Mouse (Mus musculus) lung, postnatal 0 days (tissue): ENCODE results near the gene Lmx1a. TPM values are rescaled to one million over a fixed set of nuclear protein-coding genes. Genes with fewer than 3 reads are reported as not detected.

Experiments used
- ATAC-seq: fragments of 200-750 bp; cut with Nextera tagmentation; 2 replicates; pipeline ENCODE4 v1.8.0; 2017; ENCODE audit warnings: moderate library complexity
- DNase-seq: peaks from one replicate; pipeline ENCODE4 v3.0.0-alpha.2; 2016; ENCODE audit warnings: low spot score
- H3K27ac ChIP-seq: fragments of 300-500 bp; sonication (generic); 2 replicates; pipeline ENCODE4 v1.5.1; 2014; ENCODE audit warnings: antibody characterized with exemption, mild to moderate bottlenecking, low read length, mixed read lengths
- H3K27me3 ChIP-seq: fragments of 300-500 bp; sonication (generic); replicated peaks from 2 replicates; pipeline ENCODE4 v1.6.1; 2014; ENCODE audit warnings: low read length, mixed read lengths; ENCODE audit not compliant: insufficient read depth
- H3K36me3 ChIP-seq: fragments of 300-500 bp; sonication (generic); 2 replicates; pipeline ENCODE4 v1.6.1; 2014; ENCODE audit warnings: low read length, mixed read lengths; ENCODE audit not compliant: insufficient read depth
- H3K4me1 ChIP-seq: fragments of 300-500 bp; sonication (generic); 2 replicates; pipeline ENCODE4 v1.6.1; 2014; ENCODE audit warnings: antibody characterized with exemption, low read depth, low read length, mixed read lengths; ENCODE audit not compliant: insufficient read depth
- H3K4me2 ChIP-seq: fragments of 300-500 bp; sonication (generic); replicated peaks from 2 replicates; pipeline ENCODE4 v1.6.1; 2014; ENCODE audit warnings: low read depth, mild to moderate bottlenecking, low read length, moderate library complexity, mixed read lengths
- H3K4me3 ChIP-seq: fragments of 300-500 bp; sonication (generic); 2 replicates; pipeline ENCODE4 v1.5.1; 2014; ENCODE audit warnings: low read depth, low read length
- H3K9ac ChIP-seq: fragments of 300-500 bp; sonication (generic); replicated peaks from 2 replicates; pipeline ENCODE4 v1.6.1; 2014; ENCODE audit warnings: low read depth, mild to moderate bottlenecking
- H3K9me3 ChIP-seq: fragments of 300-500 bp; sonication (generic); 2 replicates; pipeline ENCODE4 v1.6.1; 2016; ENCODE audit warnings: low read length, mixed read lengths
- CTCF ChIP-seq: IDR thresholded peaks from 2 replicates; pipeline ENCODE4 v1.5.1; 2016; ENCODE audit warnings: antibody characterized with exemption, mild to moderate bottlenecking
- EP300 ChIP-seq: IDR thresholded peaks from 2 replicates; pipeline ENCODE4 v1.6.1; 2016; ENCODE audit warnings: antibody characterized with exemption, mild to moderate bottlenecking, control low read depth
- WGBS: fragments of 180-500 bp; shearing (Covaris S2); extraction: QIAGEN DNeasy Blood & Tissue Kit; methylation state at CpG from one replicate; pipeline ENCODE4 v1.1.7; 2014; 5-methylcytosine and 5-hydroxymethylcytosine counted together
- polyA plus RNA-seq: library from polyadenylated mRNA; unstranded; fragments of >200 nt; fragmentation: Nextera tagmentation; extraction: Ambion mirVana; gene quantifications from 2 replicates; pipeline ENCODE4 v1.2.1, GENCODE M21; 2015

Lmx1a gene
- polyA plus RNA-seq, 1 experiment from 2014 or later = not detected

- no peaks in the 10 kb centered on the region for H3K9me3 ChIP-seq
These were observed 57.6 kb downstream of the Lmx1a start for GRCm38 (mm10) chr1:167746676-167747075.

GRCm38 (mm10) chr1:167752661-167753060, 63.6 kb downstream of the Lmx1a start:
- TF ChIP-seq EP300 (no peak), CTCF (no peak)
- Histone ChIP-seq H3K27ac (no peak overlapping the region), H3K36me3 (no peaks in the 10 kb centered on the region), H3K4me1 (no peaks in the 10 kb centered on the region), H3K4me2 (no peak overlapping the region), H3K9me3 (no peaks in the 10 kb centered on the region), H3K9ac (no peak overlapping the region), H3K4me3 (no peak overlapping the region), H3K27me3 (no peaks in the 10 kb centered on the region)
- WGBS = 49% methylated on average over 5 of the region's 5 CpGs
- DNase-seq (no peak), ATAC-seq (no peak)

More at GRCm38 (mm10) chr1:167746676-167747075, 57.6 kb downstream of the Lmx1a start:
- no peak for TF ChIP-seq EP300
- TF ChIP-seq CTCF = no peak
- Histone ChIP-seq H3K27me3 (no peaks in the 10 kb centered on the region), H3K9ac (no peak overlapping the region), H3K36me3 (no peaks in the 10 kb centered on the region), H3K4me3 (no peak overlapping the region), H3K27ac (no peak overlapping the region), H3K4me2 (no peak overlapping the region), H3K4me1 (no peaks in the 10 kb centered on the region)
- WGBS = 39% methylated on average over 6 of the region's 6 CpGs
- no peak for ATAC-seq
- DNase-seq = no peak

- no peak overlapping the region for H3K9ac ChIP-seq
- WGBS = 73% methylated on average over 4 of the region's 4 CpGs
- TF ChIP-seq EP300 = no peak
- no peak for TF ChIP-seq CTCF
These were observed 65.0 kb downstream of the Lmx1a start for GRCm38 (mm10) chr1:167754085-167754484.

GRCm38 (mm10) chr1:167754636-167755522, 65.8 kb downstream of the Lmx1a start:
- DNase-seq = peak; percentile 6
- Histone ChIP-seq H3K9ac (no peak overlapping the region), H3K9me3 (no peaks in the 10 kb centered on the region), H3K36me3 (no peaks in the 10 kb centered on the region), H3K4me1 (no peaks in the 10 kb centered on the region), H3K4me3 (no peak overlapping the region), H3K4me2 (no peak overlapping the region), H3K27me3 (no peaks in the 10 kb centered on the region), H3K27ac (no peak overlapping the region)
- TF ChIP-seq CTCF (no peak), EP300 (no peak)
- ATAC-seq = no peak
- 11% methylated on average over 14 of the region's 14 CpGs for WGBS

More at GRCm38 (mm10) chr1:167754085-167754484, 65.0 kb downstream of the Lmx1a start:
- H3K4me3 ChIP-seq = no peak overlapping the region
- no peaks in the 10 kb centered on the region for H3K4me1 ChIP-seq
- no peak for DNase-seq
- no peaks in the 10 kb centered on the region for H3K36me3 ChIP-seq
- H3K4me2 ChIP-seq = no peak overlapping the region
- no peak for ATAC-seq
- H3K9me3 ChIP-seq = no peaks in the 10 kb centered on the region
- no peak overlapping the region for H3K27ac ChIP-seq
- H3K27me3 ChIP-seq = no peaks in the 10 kb centered on the region

- Histone ChIP-seq H3K4me1 (no peaks in the 10 kb centered on the region), H3K4me2 (no peak overlapping the region), H3K4me3 (no peak overlapping the region), H3K27ac (no peak overlapping the region), H3K9me3 (no peaks in the 10 kb centered on the region), H3K36me3 (no peaks in the 10 kb centered on the region), H3K27me3 (no peaks in the 10 kb centered on the region), H3K9ac (no peak overlapping the region)
- no peak for ATAC-seq
- WGBS = 67% methylated on average over 8 of the region's 8 CpGs
- DNase-seq = no peak
- TF ChIP-seq EP300 (no peak), CTCF (no peak)
These were observed 69.2 kb downstream of the Lmx1a start for GRCm38 (mm10) chr1:167758208-167758607.

GRCm38 (mm10) chr1:167760307-167760706, 71.3 kb downstream of the Lmx1a start:
- Histone ChIP-seq H3K4me2 (no peak overlapping the region), H3K4me3 (no peak overlapping the region), H3K36me3 (no peaks in the 10 kb centered on the region), H3K4me1 (no peaks in the 10 kb centered on the region), H3K9ac (no peak overlapping the region), H3K27me3 (no peaks in the 10 kb centered on the region), H3K27ac (no peak overlapping the region), H3K9me3 (no peaks in the 10 kb centered on the region)
- no peak for DNase-seq
- 84% methylated on average over 10 of the region's 10 CpGs for WGBS
- TF ChIP-seq EP300 = no peak
- TF ChIP-seq CTCF = no peak
- ATAC-seq = no peak
